In the genomic region with DNA sequence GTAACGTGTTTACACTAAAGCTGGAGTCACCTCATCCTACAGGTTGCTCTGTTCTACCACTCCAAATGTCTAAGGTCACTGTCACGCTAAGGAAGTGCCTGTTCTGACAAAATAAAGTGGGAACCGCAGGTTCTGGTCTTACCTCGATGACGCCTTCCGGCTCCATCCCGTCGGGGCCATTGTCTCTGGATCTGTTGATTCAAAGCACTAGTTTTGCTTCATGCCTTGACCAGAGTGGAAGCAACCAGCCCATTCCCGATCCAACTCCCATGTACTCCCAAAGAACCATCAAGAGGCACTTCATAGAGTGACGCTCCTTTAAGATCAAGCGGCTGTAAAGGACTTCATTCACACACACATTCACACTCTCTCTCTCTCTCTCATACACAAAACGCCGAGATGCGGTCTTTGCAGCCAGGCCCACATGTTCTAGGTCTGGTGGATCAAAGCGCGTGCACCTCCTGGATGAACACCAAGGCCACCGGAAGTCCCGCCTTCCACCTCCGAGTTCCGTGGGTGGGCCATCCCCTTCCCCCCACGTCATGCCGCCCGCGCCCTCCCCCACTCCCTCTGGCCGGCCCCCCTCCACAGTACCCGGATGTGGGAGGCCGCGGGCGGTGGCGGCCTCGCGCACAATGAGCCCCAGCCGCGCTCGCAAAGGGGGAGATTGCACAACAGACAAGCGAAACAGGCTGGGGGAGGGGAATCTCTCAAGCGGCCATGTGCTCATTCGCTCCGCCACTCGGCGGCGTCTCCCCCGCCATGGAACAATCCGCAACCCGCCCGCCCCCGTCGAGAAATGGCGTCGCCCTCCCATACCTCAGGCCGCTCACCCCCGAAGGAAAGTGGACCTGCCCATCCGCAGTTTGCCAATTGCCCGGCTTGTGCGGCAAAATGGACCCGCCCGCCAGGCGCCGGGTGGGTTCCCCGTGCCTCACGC, we compare ENCODE assay signal across 8 mouse cellular contexts. TPM values are rescaled to one million over a fixed set of nuclear protein-coding genes. Genes with fewer than 3 reads are reported as not detected.
DNase-seq lines count a peak whose midpoint lies in the region; ATAC-seq lines count a peak whose summit lies in the region.

No protein-coding gene starts in this region.

- DNase-seq in CD4-positive helper T cell, adult 2 months (ENCODE audit: low read depth, low spot score), result peak; percentile 98
- DNase-seq in brain, embryonic 18.5 days (ENCODE audit: low read depth, low spot score), result peak; percentile 93
- peak; percentile 96 for DNase-seq in kidney, postnatal 14 days
- peak; percentile 86 for DNase-seq in liver, embryonic 13.5 days
- peak; percentile 95 for DNase-seq in neural tube, embryonic 10.5 days (ENCODE audit: extremely low spot score, low spot score)

- peak overlapping the region; percentile 82 for H3K4me2 ChIP-seq in heart, embryonic 14.5 days (ENCODE audit: low read length)
- peak overlapping the region; percentile 95 for H3K4me2 ChIP-seq in liver, embryonic 13.5 days
- H3K4me2 ChIP-seq in stomach, embryonic 16.5 days (ENCODE audit: low read depth, low read length), result peak overlapping the region; percentile 97

- H3K27me3 ChIP-seq in heart, embryonic 14.5 days (ENCODE audit: control insufficient read depth, insufficient read depth, low read length), result no peaks in the 10 kb centered on the region
- no peaks in the 10 kb centered on the region for H3K27me3 ChIP-seq in liver, embryonic 13.5 days
- H3K27me3 ChIP-seq in stomach, embryonic 16.5 days (ENCODE audit: control insufficient read depth, insufficient read depth, low read length), result no peaks in the 10 kb centered on the region

- no peaks in the 10 kb centered on the region for H3K9me3 ChIP-seq in heart, embryonic 14.5 days (ENCODE audit: control insufficient read depth, low read length)
- H3K9me3 ChIP-seq in liver, embryonic 13.5 days (replicated peaks), result no peaks in the 10 kb centered on the region
- H3K9me3 ChIP-seq in stomach, embryonic 16.5 days (replicated peaks; ENCODE audit: control insufficient read depth, low read length), result no peaks in the 10 kb centered on the region

- peaks cover 79% of the 10 kb centered on the region for H3K36me3 ChIP-seq in heart, embryonic 14.5 days (ENCODE audit: control insufficient read depth, insufficient read depth, low read length)
- peaks cover 82% of the 10 kb centered on the region for H3K36me3 ChIP-seq in liver, embryonic 13.5 days
- peaks cover 30% of the 10 kb centered on the region for H3K36me3 ChIP-seq in stomach, embryonic 16.5 days (ENCODE audit: control insufficient read depth, insufficient read depth, low read length)

- H3K9ac ChIP-seq in heart, embryonic 14.5 days (ENCODE audit: low read length), result peak overlapping the region; percentile 100
- H3K9ac ChIP-seq in liver, embryonic 13.5 days, result peak overlapping the region; percentile 98
- peak overlapping the region; percentile 100 for H3K9ac ChIP-seq in stomach, embryonic 16.5 days (ENCODE audit: low read length)

- peak; percentile 69 for ATAC-seq in erythroid progenitor cell, adult 5-6 weeks (replicated peaks; ENCODE audit: low FRiP score, poor library complexity, severe bottlenecking)
- peak; percentile 75 for ATAC-seq in heart, embryonic 14.5 days (ENCODE audit: insufficient number of reproducible peaks, insufficient read depth, low FRiP score, low read depth)
- peak; percentile 63 for ATAC-seq in liver, embryonic 13.5 days (ENCODE audit: low read depth)
- peak; percentile 79 for ATAC-seq in stomach, embryonic 16.5 days (ENCODE audit: insufficient read depth, low FRiP score)

- H3K4me1 ChIP-seq in heart, embryonic 14.5 days (ENCODE audit: control insufficient read depth in 2 of 2, insufficient read depth in 2 of 2, low read length in 2 of 2), result peaks cover 2 to 15% of the 10 kb centered on the region in 2 experiments; a peak in 3 of 4 replicates
- H3K4me1 ChIP-seq in liver, embryonic 13.5 days (replicated peaks), result peaks cover 69% of the 10 kb centered on the region
- H3K4me1 ChIP-seq in stomach, embryonic 16.5 days (ENCODE audit: control insufficient read depth, insufficient read depth, low read length), result peaks cover 18% of the 10 kb centered on the region

- peak overlapping the region; percentile 83 to 100 for H3K4me3 ChIP-seq in heart, embryonic 14.5 days (ENCODE audit: control insufficient read depth in 1 of 2, insufficient read depth in 1 of 2, low read depth in 1 of 2, low read length in 2 of 2)
- H3K4me3 ChIP-seq in liver, embryonic 13.5 days (replicated peaks), result peak overlapping the region; percentile 91
- H3K4me3 ChIP-seq in stomach, embryonic 16.5 days (replicated peaks; ENCODE audit: low read length), result peak overlapping the region; percentile 73

- peak overlapping the region; percentile 89 to 98 for H3K27ac ChIP-seq in heart, embryonic 14.5 days (replicated peaks in 1 of 2; ENCODE audit: control insufficient read depth in 1 of 2, insufficient read depth in 1 of 2, low read depth in 2 of 2, low read length in 2 of 2)
- H3K27ac ChIP-seq in liver, embryonic 13.5 days, result peak overlapping the region; percentile 98
- peak overlapping the region; percentile 96 for H3K27ac ChIP-seq in stomach, embryonic 16.5 days (ENCODE audit: low read length)

- under 1% methylated on average over 61 of the region's 61 CpGs for WGBS in heart, embryonic 14.5 days
- under 1% methylated on average over 59 of the region's 61 CpGs for WGBS in liver, embryonic 13.5 days (ENCODE audit: insufficient replicate concordance)
- WGBS in stomach, embryonic 16.5 days, result under 1% methylated on average over 61 of the region's 61 CpGs

RNA-seq across cellular contexts. Expression of a gene that starts 1.2 kb away (rescaled TPM):
- 233 and 247 TPM in 2 replicates for total RNA-seq in erythroid progenitor cell, adult 5-6 weeks (2015; ENCODE audit: low replicate concordance)
- total RNA-seq in erythroid progenitor cell, adult 5-6 weeks (2017; ENCODE audit: low replicate concordance), result 229 and 230 TPM in 2 replicates
- polyA plus RNA-seq in heart, embryonic 14.5 days (2014; fragmentation: Nextera tagmentation; extraction: Ambion mirVana), result 313 and 403 TPM in 2 replicates
- 351 and 453 TPM in 2 replicates for polyA plus RNA-seq in liver, embryonic 13.5 days (2015; fragmentation: Nextera tagmentation; extraction: Ambion mirVana)
- 454 and 462 TPM in 2 replicates for polyA plus RNA-seq in stomach, embryonic 16.5 days (2015; fragmentation: Nextera tagmentation; extraction: Ambion mirVana)

RNA-seq across cellular contexts. Expression of a gene that starts 5.1 kb away (rescaled TPM):
- 65.0 and 66.7 TPM in 2 replicates for total RNA-seq in erythroid progenitor cell, adult 5-6 weeks (2015; ENCODE audit: low replicate concordance)
- 39.1 and 47.7 TPM in 2 replicates for total RNA-seq in erythroid progenitor cell, adult 5-6 weeks (2017; ENCODE audit: low replicate concordance)
- polyA plus RNA-seq in heart, embryonic 14.5 days (2014; fragmentation: Nextera tagmentation; extraction: Ambion mirVana), result 12.1 and 14.4 TPM in 2 replicates
- 17.3 and 17.4 TPM in 2 replicates for polyA plus RNA-seq in liver, embryonic 13.5 days (2015; fragmentation: Nextera tagmentation; extraction: Ambion mirVana)
- 18.9 and 19.6 TPM in 2 replicates for polyA plus RNA-seq in stomach, embryonic 16.5 days (2015; fragmentation: Nextera tagmentation; extraction: Ambion mirVana)

RNA-seq across cellular contexts. Expression of a gene that starts 8.6 kb away (rescaled TPM):
- 12.2 and 16.2 TPM in 2 replicates for total RNA-seq in erythroid progenitor cell, adult 5-6 weeks (2015; ENCODE audit: low replicate concordance)
- 17.7 and 28.4 TPM in 2 replicates for total RNA-seq in erythroid progenitor cell, adult 5-6 weeks (2017; ENCODE audit: low replicate concordance)
- 14.9 and 29.1 TPM in 2 replicates for polyA plus RNA-seq in heart, embryonic 14.5 days (2014; fragmentation: Nextera tagmentation; extraction: Ambion mirVana)
- 36.9 and 39.2 TPM in 2 replicates for polyA plus RNA-seq in liver, embryonic 13.5 days (2015; fragmentation: Nextera tagmentation; extraction: Ambion mirVana)
- 67.7 and 68.8 TPM in 2 replicates for polyA plus RNA-seq in stomach, embryonic 16.5 days (2015; fragmentation: Nextera tagmentation; extraction: Ambion mirVana)

RNA-seq across cellular contexts. Expression of a gene that starts 10.8 kb away (rescaled TPM):
- total RNA-seq in erythroid progenitor cell, adult 5-6 weeks (2015; ENCODE audit: low replicate concordance), result 32.3 and 41.8 TPM in 2 replicates
- 24.8 and 43.4 TPM in 2 replicates for total RNA-seq in erythroid progenitor cell, adult 5-6 weeks (2017; ENCODE audit: low replicate concordance)
- 43.2 and 59.4 TPM in 2 replicates for polyA plus RNA-seq in heart, embryonic 14.5 days (2014; fragmentation: Nextera tagmentation; extraction: Ambion mirVana)
- polyA plus RNA-seq in liver, embryonic 13.5 days (2015; fragmentation: Nextera tagmentation; extraction: Ambion mirVana), result 37.3 and 38.6 TPM in 2 replicates
- polyA plus RNA-seq in stomach, embryonic 16.5 days (2015; fragmentation: Nextera tagmentation; extraction: Ambion mirVana), result 66.3 and 68.5 TPM in 2 replicates

RNA-seq across cellular contexts. Expression of a gene that starts 14.5 kb away (rescaled TPM):
- 3.2 TPM in 1 of 2 replicates, not detected in the other for total RNA-seq in erythroid progenitor cell, adult 5-6 weeks (2015; ENCODE audit: low replicate concordance)
- 4.1 TPM in 1 of 2 replicates, not detected in the other for total RNA-seq in erythroid progenitor cell, adult 5-6 weeks (2017; ENCODE audit: low replicate concordance)
- 0.24 and 0.63 TPM in 2 replicates for polyA plus RNA-seq in heart, embryonic 14.5 days (2014; fragmentation: Nextera tagmentation; extraction: Ambion mirVana)
- 0.10 TPM in 1 of 2 replicates, not detected in the other for polyA plus RNA-seq in liver, embryonic 13.5 days (2015; fragmentation: Nextera tagmentation; extraction: Ambion mirVana)
- 0.59 and 1.0 TPM in 2 replicates for polyA plus RNA-seq in stomach, embryonic 16.5 days (2015; fragmentation: Nextera tagmentation; extraction: Ambion mirVana)

Comparison
In these comparisons a context has a peak if more than half of its experiments do, and no peak if none do; other contexts are left out.
1. Peak in every context shown above with its lines: DNase-seq, ATAC-seq, H3K4me3 ChIP-seq and H3K27ac ChIP-seq.